Mouse (Mus musculus) ovary, adult 18-20 months (tissue): ENCODE measurements around the gene Oit3.

Experiments used
- DNase-seq: peaks from one replicate; pipeline ENCODE4 v3.0.0; 2022; ENCODE audit warnings: low spot score, mixed read lengths

The Oit3 gene

GRCm38 (mm10) chr10:59441735-59442134 is at the start of gene Oit3:
Gene Oit3 (minus strand): TSS chr10:59441778.
- no peak for DNase-seq

DNA sequence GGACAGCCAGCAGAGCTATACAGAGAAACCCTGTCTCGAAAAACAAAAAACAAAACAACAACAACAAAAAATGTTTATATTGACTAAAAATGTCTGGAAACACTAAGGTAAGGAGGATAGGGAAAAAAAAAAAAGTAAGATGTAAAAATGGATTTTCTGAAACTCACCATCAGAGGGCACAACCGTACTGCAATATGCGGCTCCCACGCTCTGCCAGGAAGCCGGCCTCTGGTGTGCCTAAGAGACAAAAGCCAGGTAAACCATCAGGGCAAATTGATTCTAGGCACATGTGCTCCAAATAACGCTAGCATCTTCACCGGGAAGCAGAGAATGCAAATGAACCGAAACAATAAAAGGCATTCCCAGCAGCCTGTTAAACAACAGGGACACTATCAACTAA is 49.3 kb upstream of the Oit3 start:
- DNase-seq, result no peak

GRCm38 (mm10) chr10:59489411-59489810 is 47.8 kb upstream of the Oit3 start:
- no peak for DNase-seq

GRCm38 (mm10) chr10:59487351-59487750 is 45.8 kb upstream of the Oit3 start:
- no peak for DNase-seq

DNA sequence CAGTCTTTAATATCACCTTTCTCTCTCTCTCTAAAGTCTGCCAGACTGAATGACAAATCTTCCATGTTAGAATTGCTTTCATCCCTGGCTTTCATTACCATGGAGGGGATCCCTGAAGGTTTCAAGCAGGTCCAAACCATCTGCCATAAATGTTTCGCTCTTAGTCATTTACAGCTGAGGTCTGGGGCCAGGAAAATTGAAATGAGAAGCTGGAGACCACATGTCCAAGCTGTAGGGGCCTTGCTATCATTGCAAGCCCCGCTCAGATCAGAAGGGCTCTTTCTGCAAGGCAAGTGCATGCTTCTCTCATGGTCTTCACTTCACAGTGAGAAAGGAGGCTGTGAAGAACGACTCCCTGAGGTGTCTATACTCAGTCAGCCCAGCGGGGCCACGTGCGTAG is 42.7 kb upstream of the Oit3 start:
- DNase-seq, result no peak

- no peak for DNase-seq
Observed at GRCm38 (mm10) chr10:59481381-59481780, 39.8 kb upstream of the Oit3 start.

DNA sequence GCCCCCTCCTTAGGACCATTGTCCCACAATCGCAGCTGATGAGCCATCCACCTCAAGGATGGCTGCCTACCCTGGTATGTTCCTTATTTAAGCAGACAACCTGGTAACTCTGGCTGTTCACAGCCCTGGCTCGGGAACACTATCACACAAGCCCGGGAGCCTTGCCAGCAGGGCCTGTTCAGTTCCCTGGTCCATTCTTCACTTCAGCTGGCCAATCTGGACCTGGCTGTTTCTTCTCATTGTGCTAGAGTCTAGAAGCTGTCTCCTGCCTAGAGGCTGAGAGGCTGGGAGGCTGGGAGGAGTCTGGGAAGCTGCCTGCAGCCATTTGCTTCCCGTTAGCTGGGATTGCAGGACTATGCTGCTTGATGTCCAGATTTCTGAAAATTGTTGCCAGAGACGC is 28.9 kb upstream of the Oit3 start:
- DNase-seq, result peak; percentile 4

DNA sequence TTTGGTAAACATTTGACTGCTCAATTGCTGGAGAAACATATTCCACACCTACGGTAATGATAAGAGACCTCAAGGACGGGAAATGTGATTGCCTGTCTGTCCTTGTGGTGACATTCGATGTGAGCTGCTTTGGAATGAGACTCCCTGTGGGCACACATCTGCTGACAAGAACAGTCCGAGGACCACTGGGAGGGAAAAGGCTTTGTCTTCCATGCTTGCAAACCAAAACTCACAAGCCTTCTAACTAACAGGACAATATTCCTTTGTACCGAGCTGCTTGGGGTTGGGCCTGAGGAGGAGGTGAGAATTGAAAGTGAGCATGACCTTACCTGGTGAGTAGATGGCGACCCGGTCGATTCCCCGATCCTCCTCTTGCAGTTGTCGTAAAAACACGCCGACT is 25.7 kb upstream of the Oit3 start:
- no peak for DNase-seq

GRCm38 (mm10) chr10:59466626-59467025 is 25.0 kb upstream of the Oit3 start:
- DNase-seq, result no peak

DNA sequence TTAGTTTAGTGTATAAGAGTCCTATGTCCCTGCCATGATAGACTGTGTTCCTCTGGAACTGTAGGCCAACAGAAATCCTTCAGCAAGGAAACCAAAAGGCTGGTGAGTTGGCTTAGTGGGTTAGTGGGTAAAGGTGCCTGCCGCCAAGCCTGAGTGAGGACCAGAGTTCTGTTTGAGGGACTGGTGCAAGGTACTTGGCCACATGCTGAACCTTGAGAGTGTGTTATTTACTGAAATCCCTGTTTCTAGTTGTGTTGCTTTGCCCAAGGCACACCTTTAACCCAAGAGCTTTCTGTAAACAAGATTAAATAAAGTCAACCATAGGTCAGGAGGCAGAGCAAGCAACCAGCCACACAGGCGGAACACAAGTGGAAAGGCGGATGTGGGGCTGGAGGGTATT is 24.0 kb upstream of the Oit3 start:
- DNase-seq, result no peak

- DNase-seq, result no peak
Observed at GRCm38 (mm10) chr10:59462307-59462706, 20.7 kb upstream of the Oit3 start.

- DNase-seq, result no peak
Observed at GRCm38 (mm10) chr10:59459767-59460166, 18.2 kb upstream of the Oit3 start.

DNA sequence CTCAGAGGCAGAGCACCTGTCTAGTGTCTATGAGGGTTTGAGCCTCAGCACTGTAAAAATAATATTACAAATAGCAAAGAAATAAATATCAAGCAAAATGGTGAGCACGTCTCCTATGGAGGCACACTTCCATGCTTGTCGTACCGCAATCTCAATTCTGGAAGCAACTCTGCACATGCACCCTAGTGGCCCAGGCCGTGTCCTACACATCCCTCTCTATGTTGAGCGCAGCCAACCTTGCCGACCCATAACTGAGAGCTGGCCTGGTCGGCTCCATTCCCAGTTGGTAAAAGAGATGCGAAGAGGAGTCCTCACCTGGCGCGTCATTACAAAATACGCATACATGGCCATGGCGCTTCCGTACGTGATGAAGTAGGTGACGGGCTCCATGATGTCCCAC is 13.1 kb upstream of the Oit3 start:
- DNase-seq, result no peak

DNA sequence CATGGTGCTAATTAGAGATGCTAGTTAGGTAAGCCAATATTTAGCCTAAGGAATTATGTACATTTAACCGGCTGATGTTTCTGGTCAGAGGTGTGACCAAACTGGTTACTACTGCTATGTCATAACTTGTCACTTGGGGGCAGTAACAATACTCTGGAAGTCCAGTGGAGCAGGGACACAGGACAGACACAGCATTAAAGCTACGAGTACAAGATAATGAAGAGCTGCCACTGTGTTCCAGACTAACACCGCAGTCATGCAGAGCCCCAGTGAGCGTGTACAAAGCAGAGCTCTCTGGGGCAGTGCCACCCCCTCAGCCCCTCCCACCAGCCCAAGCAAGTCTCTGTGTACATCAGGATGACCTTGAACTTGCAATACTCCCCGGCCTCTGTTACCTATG is 10.3 kb upstream of the Oit3 start:
- DNase-seq, result no peak

- DNase-seq, result no peak
Observed at GRCm38 (mm10) chr10:59447546-59447945, 6.0 kb upstream of the Oit3 start.

DNA sequence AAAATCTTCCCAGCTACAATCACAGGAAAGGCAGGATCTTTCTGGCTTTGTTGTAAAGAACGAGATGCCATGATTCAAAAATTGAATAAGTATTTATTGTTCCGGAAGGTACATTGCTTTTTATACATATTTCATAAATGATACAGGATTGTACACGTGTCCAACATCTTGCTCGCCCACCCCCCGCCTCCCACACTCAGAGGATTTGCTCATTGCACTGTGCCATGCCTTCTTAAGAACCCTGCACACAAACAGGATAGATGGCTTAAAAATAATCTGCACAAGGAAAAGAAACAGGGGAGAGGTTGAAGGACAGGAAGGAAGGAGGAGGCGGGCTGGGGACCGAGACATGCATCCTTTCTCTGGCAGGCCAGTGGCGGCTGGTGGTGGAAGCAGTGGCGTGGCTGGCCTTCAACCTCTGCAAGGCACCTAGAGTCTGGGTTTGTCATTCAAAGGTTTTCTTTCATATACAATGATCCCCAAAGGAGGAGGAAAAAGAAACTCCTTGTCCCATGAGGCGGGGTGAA is 5.4 kb upstream of the Oit3 start:
- no peak for DNase-seq

DNA sequence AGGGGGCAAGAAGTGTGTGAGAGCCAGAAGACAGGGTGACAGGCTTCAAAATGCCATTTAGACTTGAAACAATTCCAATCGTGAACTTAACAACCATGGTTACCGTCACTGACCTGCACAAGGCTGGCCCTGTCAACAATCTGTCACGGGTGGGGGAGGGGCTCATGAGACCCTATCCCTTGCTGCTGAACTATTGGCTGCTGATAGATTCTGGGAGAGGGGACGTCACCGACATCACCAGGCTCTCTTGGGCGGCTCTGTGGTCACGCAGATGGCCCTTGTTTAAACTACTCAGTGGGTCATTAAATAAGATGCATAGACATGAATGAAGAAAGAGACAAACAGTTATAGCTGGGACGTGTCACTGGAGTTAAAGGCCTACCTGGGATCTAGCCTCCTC is 3.1 kb upstream of the Oit3 start:
- no peak for DNase-seq

DNA sequence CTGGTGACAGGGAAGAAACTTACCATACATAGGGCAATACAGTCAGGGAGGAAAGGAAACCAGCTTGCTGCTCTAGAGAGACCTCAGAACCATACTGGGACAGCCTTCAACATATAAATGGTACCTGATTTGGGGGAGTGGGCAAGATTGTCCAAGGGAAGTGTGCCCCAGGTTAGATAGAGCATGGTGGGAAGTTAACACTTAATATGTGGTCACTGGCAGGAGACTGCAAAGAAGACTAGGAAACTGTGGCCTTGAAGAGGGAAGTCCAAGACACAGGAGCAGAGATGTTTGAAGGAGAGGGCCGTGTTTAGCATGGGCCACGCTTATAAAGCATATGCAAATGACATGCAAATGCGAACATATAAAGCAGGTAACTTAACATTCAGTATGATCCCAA is 2.5 kb upstream of the Oit3 start:
- DNase-seq, result no peak

GRCm38 (mm10) chr10:59443212-59443611 is 1.6 kb upstream of the Oit3 start:
- DNase-seq, result peak; percentile 75

- no peak for DNase-seq
Observed at GRCm38 (mm10) chr10:59440177-59440576, 1.4 kb downstream of the Oit3 start.

DNA sequence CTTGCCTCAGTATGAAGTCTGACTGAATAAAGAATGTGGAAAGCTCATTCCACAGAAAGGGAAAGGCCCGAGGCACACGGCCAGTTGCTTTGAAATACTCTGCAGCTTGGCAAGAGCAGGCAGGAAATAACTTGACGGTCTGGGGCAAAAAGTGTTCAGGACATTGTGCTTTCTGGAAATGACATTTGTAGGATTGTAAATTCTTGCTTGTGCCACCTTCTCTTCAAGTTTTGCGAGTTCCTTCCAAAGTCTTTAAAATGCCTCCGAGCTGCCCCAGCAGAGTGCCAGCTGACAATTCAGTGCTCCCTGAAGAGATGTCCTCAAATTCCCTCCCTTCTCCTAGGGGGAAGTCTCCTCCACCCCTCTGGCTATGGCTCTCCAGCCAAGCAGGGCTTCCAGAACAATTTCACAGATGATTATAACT is 2.1 kb downstream of the Oit3 start:
- DNase-seq, result no peak

- no peak for DNase-seq
Observed at GRCm38 (mm10) chr10:59438651-59439050, 2.9 kb downstream of the Oit3 start.

DNA sequence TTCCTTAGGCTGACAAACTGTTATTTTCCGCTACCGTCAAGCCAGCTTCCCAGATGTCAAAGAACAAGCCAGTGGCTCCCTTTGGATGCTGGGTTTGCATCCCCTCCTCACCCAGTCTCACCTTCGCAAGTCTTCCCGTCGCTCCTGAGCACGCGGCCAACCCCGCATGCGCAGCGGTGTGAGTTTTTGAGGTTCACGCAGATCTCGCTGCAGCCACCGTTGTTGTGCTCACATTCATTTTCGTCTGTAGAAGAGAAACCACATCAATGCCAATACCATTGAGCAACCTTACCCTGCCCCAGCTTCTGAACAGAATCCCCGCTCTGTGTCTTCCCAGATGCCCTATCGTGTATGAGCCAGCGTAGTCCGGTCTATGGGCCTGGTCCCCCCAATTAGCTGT is 5.8 kb downstream of the Oit3 start:
- no peak for DNase-seq

GRCm38 (mm10) chr10:59430701-59431218 is 10.8 kb downstream of the Oit3 start:
- no peak for DNase-seq
